Mouse (Mus musculus) ES-Bruce4 (cell line): ENCODE data around the gene Olfm1.

Experiments used
- CTCF ChIP-seq: IDR thresholded peaks from one replicate; pipeline ENCODE4 v1.8.1; 2011; ENCODE audit warnings: low read depth, low read length
- EP300 ChIP-seq: IDR thresholded peaks from 2 replicates; pipeline ENCODE4 v1.6.1; 2011; ENCODE audit warnings: low read depth, low read length; ENCODE audit not compliant: insufficient read depth

GRCm38 (mm10) chr2:28225906-28226305 lies 33.1 kb downstream of the Olfm1 start:
- no peak for TF ChIP-seq EP300
- TF ChIP-seq CTCF = no peak
